ENCODE assay signal across 8 mouse cellular contexts in the genomic region with DNA sequence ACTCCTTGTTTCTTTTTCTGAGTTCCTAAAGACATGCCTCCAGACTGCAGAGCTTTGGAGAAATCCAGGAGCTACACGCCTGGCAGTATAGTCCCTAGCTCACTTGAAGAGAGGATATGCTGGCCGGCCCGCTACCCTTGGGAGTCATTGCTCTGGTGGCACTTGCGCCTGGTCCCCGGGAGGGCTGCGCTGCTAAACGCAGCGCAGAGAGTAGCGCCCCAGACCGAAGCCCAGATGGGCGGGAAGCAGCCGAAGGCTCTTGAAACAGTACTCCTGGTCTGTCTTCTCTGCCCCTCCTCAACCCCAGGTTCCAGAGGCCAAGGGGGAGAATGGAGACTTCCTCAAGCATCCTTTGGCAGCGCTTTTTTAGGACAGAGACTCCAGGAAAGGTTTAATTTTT. TPM values are rescaled to one million over a fixed set of nuclear protein-coding genes. Genes with fewer than 3 reads are reported as not detected.
DNase-seq lines count a peak whose midpoint lies in the region; ATAC-seq and TF ChIP-seq lines count a peak whose summit lies in the region.

No protein-coding gene starts in this region.

- no peaks in the 10 kb centered on the region for H3K9me3 ChIP-seq in liver, embryonic 13.5 days (replicated peaks)

- H3K27me3 ChIP-seq in cerebellum, adult 2 months (ENCODE audit: control insufficient read depth, insufficient read depth, low read length), result peaks cover 14% of the 10 kb centered on the region; the same call in 1 of the 2 replicates
- H3K27me3 ChIP-seq in thymus, adult 2 months (ENCODE audit: control insufficient read depth, insufficient read depth, low read length), result peaks cover 55% of the 10 kb centered on the region
- peaks cover 100% of the 10 kb centered on the region for H3K27me3 ChIP-seq in liver, embryonic 13.5 days

- 3% methylated on average over 13 of the region's 13 CpGs for WGBS in cerebellum, adult 2 months
- 3% methylated on average over 13 of the region's 13 CpGs for WGBS in thymus, adult 2 months
- WGBS in liver, embryonic 13.5 days (ENCODE audit: insufficient replicate concordance), result 1% methylated on average over 13 of the region's 13 CpGs
- WGBS in lung, adult 2 months, result 2% methylated on average over 13 of the region's 13 CpGs

- peak overlapping the region; percentile 13 for H3K4me3 ChIP-seq in cerebellum, adult 2 months (replicated peaks; ENCODE audit: insufficient read depth, low read depth, low read length)
- peak overlapping the region; percentile 33 for H3K4me3 ChIP-seq in thymus, adult 2 months (ENCODE audit: control insufficient read depth, insufficient read depth, low read length)
- H3K4me3 ChIP-seq in liver, embryonic 13.5 days (replicated peaks), result peak overlapping the region; percentile 48
- no peak overlapping the region for H3K4me3 ChIP-seq in lung, adult 2 months (replicated peaks; ENCODE audit: extremely low read depth, low read depth, low read length)

- H3K36me3 ChIP-seq in thymus, adult 2 months (ENCODE audit: control insufficient read depth, insufficient read depth, low read length), result no peaks in the 10 kb centered on the region
- H3K36me3 ChIP-seq in liver, embryonic 13.5 days, result no peaks in the 10 kb centered on the region

- no peak overlapping the region for H3K27ac ChIP-seq in cerebellum, adult 2 months (ENCODE audit: insufficient read depth, low read length)
- H3K27ac ChIP-seq in thymus, adult 2 months (ENCODE audit: control insufficient read depth, insufficient read depth, low read length), result no peak overlapping the region
- H3K27ac ChIP-seq in liver, embryonic 13.5 days, result no peak overlapping the region

- no peaks in the 10 kb centered on the region; the same call in 1 of the 2 replicates for H3K4me1 ChIP-seq in cerebellum, adult 2 months (ENCODE audit: control insufficient read depth, insufficient read depth, low read length)
- peaks cover 26% of the 10 kb centered on the region for H3K4me1 ChIP-seq in thymus, adult 2 months (replicated peaks; ENCODE audit: control insufficient read depth, insufficient read depth, low read length)
- H3K4me1 ChIP-seq in liver, embryonic 13.5 days (replicated peaks), result peaks cover 26% of the 10 kb centered on the region
- peaks cover 4% of the 10 kb centered on the region for H3K4me1 ChIP-seq in lung, adult 2 months (ENCODE audit: control insufficient read depth, insufficient read depth, low read length)

- ATAC-seq in liver, embryonic 13.5 days (ENCODE audit: low read depth), result no peak

- DNase-seq in cerebellum, adult 2 months, result no peak
- DNase-seq in cerebellum, adult 11 months, result no peak
- no peak for DNase-seq in thymus, adult 2 months
- no peak for DNase-seq in thymus, postnatal 10 days (ENCODE audit: low spot score in 2 of 2)
- DNase-seq in liver, embryonic 13.5 days, result no peak
- DNase-seq in urinary bladder, postnatal 14 days (ENCODE audit: low spot score), result no peak
- no peak for DNase-seq in layer of hippocampus, postnatal 36 days
- no peak for DNase-seq in lung, adult 2 months

- no peak for TF ChIP-seq CTCF in cerebellum, adult 2 months (IDR thresholded peaks at IDR 0.05; ENCODE audit: borderline replicate concordance, insufficient read depth, low read depth, low read length)
- no peak for TF ChIP-seq CTCF in thymus, adult 2 months (IDR thresholded peaks at IDR 0.05; ENCODE audit: borderline replicate concordance, control insufficient read depth, extremely low read depth, insufficient read depth, low read length, poor library complexity)
- no peak for TF ChIP-seq CTCF in lung, adult 2 months (IDR thresholded peaks at IDR 0.05; ENCODE audit: insufficient read depth, low read length)

- H3K9ac ChIP-seq in liver, embryonic 13.5 days, result no peak overlapping the region

- peak overlapping the region; percentile 59 for H3K4me2 ChIP-seq in liver, embryonic 13.5 days

- TF ChIP-seq POLR2A in cerebellum, adult 2 months (IDR thresholded peaks at IDR 0.05; ENCODE audit: borderline replicate concordance, insufficient read depth, low read length), result no peak
- TF ChIP-seq POLR2A in thymus, adult 2 months (IDR thresholded peaks at IDR 0.05; ENCODE audit: control insufficient read depth, extremely low read depth, insufficient read depth, low read length, poor library complexity), result no peak
- no peak for TF ChIP-seq POLR2A in lung, adult 2 months (IDR thresholded peaks at IDR 0.05; ENCODE audit: borderline replicate concordance, extremely low read depth, low read depth, low read length)

RNA-seq across cellular contexts. Expression of gene Lhx2, which starts 11.3 kb away (rescaled TPM):
- polyA plus RNA-seq in cerebellum, adult 2 months (2012; rRNA removed), result 1.9 and 3.5 TPM in 2 replicates
- polyA plus RNA-seq in thymus, adult 2 months (2012; rRNA removed), result 2.5 and 4.7 TPM in 2 replicates
- polyA plus RNA-seq in liver, embryonic 13.5 days (2015; fragmentation: Nextera tagmentation; extraction: Ambion mirVana), result 2.7 and 2.9 TPM in 2 replicates
- total RNA-seq in layer of hippocampus, postnatal 36 days (2021), result 100 to 1,000 TPM in 1 of 2 experiments, 10 to 100 TPM in 1; 94.7 to 107 TPM
- not detected in 2 replicates for polyA plus RNA-seq in lung, adult 2 months (2012; rRNA removed)
